Mouse (Mus musculus) cortical plate, adult 2 months (tissue): ENCODE measurements around the gene Ifna15.

ENCODE experiments used
- CTCF ChIP-seq: fragments of 200-500 bp; IDR thresholded peaks from 2 replicates; pipeline ENCODE4 v1.5.1; 2011; ENCODE audit warnings: mild to moderate bottlenecking, control low read depth, low read length; ENCODE audit not compliant: insufficient read depth; ENCODE audit errors: extremely low read depth
- POLR2A ChIP-seq: fragments of 200-500 bp; IDR thresholded peaks from 2 replicates; pipeline ENCODE4 v1.6.1; 2011; ENCODE audit warnings: mild to moderate bottlenecking, low read length, control low read depth; ENCODE audit not compliant: insufficient read depth; ENCODE audit errors: extremely low read depth

- TF ChIP-seq CTCF (no peak), POLR2A (no peak)
Measured at GRCm38 (mm10) chr4:88525393-88525792, 32.7 kb downstream of the Ifna15 start.
